In genomic region chr7:7121602-7121980, GRCm38 (mm10) we compare ENCODE assay signal across 8 mouse cellular contexts. TPM values are rescaled to one million over a fixed set of nuclear protein-coding genes. Genes with fewer than 3 reads are reported as not detected.
A peak's percentile ranks its signal among the peaks of the same experiment; 100 is the strongest.
DNase-seq lines count a peak whose midpoint lies in the region; ATAC-seq and TF ChIP-seq lines count a peak whose summit lies in the region.

No protein-coding gene starts in this region.

- H3K27ac ChIP-seq in gastrocnemius, adult 2 months = peak overlapping the region; percentile 86
- H3K27ac ChIP-seq in CH12.LX (ENCODE audit: insufficient read depth, low read depth) = no peak overlapping the region
- no peak overlapping the region for H3K27ac ChIP-seq in forebrain, embryonic 16.5 days (ENCODE audit: low read length)
- no peak overlapping the region for H3K27ac ChIP-seq in liver, embryonic 15.5 days (replicated peaks)

- dilution Hi-C loops in CH12.LX (cut with MboI; ENCODE audit: extremely low pct_ligation_motif_present, extremely low pct_unique_long_range_greater_than_20kb, low sequenced_read_pairs) = no loop called here

- DNase-seq in gastrocnemius, adult 2 months = no peak
- DNase-seq in gastrocnemius, postnatal 25 days = no peak
- DNase-seq in CH12.LX (ENCODE audit: extremely low read depth) = no peak
- no peak for DNase-seq in ovary, adult 18-20 months (ENCODE audit: low spot score)
- DNase-seq in frontal cortex, postnatal 25 days (ENCODE audit: low spot score in 2 of 2) = no peak
- no peak for DNase-seq in adrenal gland, adult 2 months

- peak overlapping the region; percentile 25; the same call in 1 of the 2 replicates for H3K9ac ChIP-seq in CH12.LX (ENCODE audit: insufficient read depth, low read depth)
- H3K9ac ChIP-seq in forebrain, embryonic 16.5 days (replicated peaks; ENCODE audit: low read depth, low read length) = no peak overlapping the region
- no peak overlapping the region for H3K9ac ChIP-seq in liver, embryonic 15.5 days

- peaks cover 41 to 50% of the 10 kb centered on the region in 2 experiments for H3K36me3 ChIP-seq in CH12.LX (replicated peaks in 1 of 2; ENCODE audit: control insufficient read depth in 1 of 2, insufficient read depth in 1 of 2, low read length in 1 of 2)
- peaks cover 8% of the 10 kb centered on the region; the same call in 1 of the 2 replicates for H3K36me3 ChIP-seq in forebrain, embryonic 16.5 days (ENCODE audit: control insufficient read depth, insufficient read depth)
- H3K36me3 ChIP-seq in liver, embryonic 15.5 days (replicated peaks) = peaks cover 21% of the 10 kb centered on the region; the same call in 1 of the 2 replicates

- TF ChIP-seq CTCF in gastrocnemius, adult 2 months (IDR thresholded peaks at IDR 0.05) = no peak
- TF ChIP-seq CTCF in CH12.LX (conservative IDR thresholded peaks at IDR 0.05 in 1 of 2, IDR thresholded peaks at IDR 0.05 in 1 of 2; ENCODE audit: low read depth in 2 of 2, low read length in 2 of 2) = no peak

- no peaks in the 10 kb centered on the region for H3K9me3 ChIP-seq in CH12.LX (replicated peaks; ENCODE audit: low read length)
- no peaks in the 10 kb centered on the region for H3K9me3 ChIP-seq in forebrain, embryonic 16.5 days (ENCODE audit: control insufficient read depth, low read length)
- H3K9me3 ChIP-seq in liver, embryonic 15.5 days (replicated peaks) = no peaks in the 10 kb centered on the region

- no peaks in the 10 kb centered on the region for H3K27me3 ChIP-seq in CH12.LX (replicated peaks)
- no peaks in the 10 kb centered on the region for H3K27me3 ChIP-seq in forebrain, embryonic 16.5 days (replicated peaks; ENCODE audit: control insufficient read depth, insufficient read depth, low read length)
- no peaks in the 10 kb centered on the region for H3K27me3 ChIP-seq in liver, embryonic 15.5 days

- ATAC-seq in forebrain, embryonic 16.5 days = no peak
- no peak for ATAC-seq in liver, embryonic 15.5 days (ENCODE audit: insufficient read depth)

- peak overlapping the region; percentile 99 for H3K4me2 ChIP-seq in CH12.LX (ENCODE audit: insufficient read depth, low read depth, poor library complexity, severe bottlenecking)
- peak overlapping the region; percentile 88 for H3K4me2 ChIP-seq in forebrain, embryonic 16.5 days (ENCODE audit: low read length)
- peak overlapping the region; percentile 71 for H3K4me2 ChIP-seq in liver, embryonic 15.5 days

- TF ChIP-seq RAD21 in CH12.LX (IDR thresholded peaks at IDR 0.05; ENCODE audit: low read depth, low read length) = no peak

- intact Hi-C loops in gastrocnemius, adult 2 months (cut with DNase I) = loop anchor here (5.0 to 10.0 kb wide), 3 partner anchors 51 to 427 kb away; partner anchors contain the start of genes Zfp418 and Zim1

- WGBS in forebrain, embryonic 16.5 days = 53% methylated on average over 6 of the region's 6 CpGs
- 42% methylated on average over 6 of the region's 6 CpGs for WGBS in liver, embryonic 15.5 days (ENCODE audit: insufficient replicate concordance)

- peak overlapping the region; percentile 80 for H3K4me3 ChIP-seq in gastrocnemius, adult 2 months
- peak overlapping the region; percentile 27 to 73 (median 60) for H3K4me3 ChIP-seq in CH12.LX (replicated peaks in 1 of 3; ENCODE audit: low read depth in 2 of 3, low read length in 2 of 3, poor library complexity in 1 of 3)
- peak overlapping the region; percentile 67 for H3K4me3 ChIP-seq in forebrain, embryonic 16.5 days (replicated peaks; ENCODE audit: low read length)
- peak overlapping the region; percentile 65 for H3K4me3 ChIP-seq in liver, embryonic 15.5 days (replicated peaks)

- peaks cover 0 to 24% of the 10 kb centered on the region in 2 experiments; a peak in 2 of 4 replicates for H3K4me1 ChIP-seq in CH12.LX (ENCODE audit: control insufficient read depth in 1 of 2, insufficient read depth in 2 of 2)
- peaks cover 16% of the 10 kb centered on the region for H3K4me1 ChIP-seq in forebrain, embryonic 16.5 days (replicated peaks; ENCODE audit: control insufficient read depth, insufficient read depth, low read length)
- H3K4me1 ChIP-seq in liver, embryonic 15.5 days (replicated peaks) = peaks cover 13% of the 10 kb centered on the region

- TF ChIP-seq POLR2A in CH12.LX (IDR thresholded peaks at IDR 0.05; ENCODE audit: low read depth, low read length) = no peak; the same call in 1 of the 2 replicates

- TF ChIP-seq EP300 in CH12.LX (IDR thresholded peaks at IDR 0.05; ENCODE audit: low read length) = no peak

- in situ Hi-C loops in CH12.LX (cut with MboI; ENCODE audit: low pct_ligation_motif_present, low pct_unique_long_range_greater_than_20kb, low sequenced_read_pairs) = no loop called here

- peaks cover 12% of the 10 kb centered on the region; the same call in 1 of the 2 replicates for H3K79me2 ChIP-seq in CH12.LX (replicated peaks; ENCODE audit: control insufficient read depth, extremely low read depth, insufficient read depth, poor library complexity, severe bottlenecking)

TF ChIP-seq in CH12.LX, 34 proteins besides CTCF, POLR2A, EP300 and RAD21:
- TF ChIP-seq POLR2AphosphoS2 (IDR thresholded peaks at IDR 0.05; ENCODE audit: low read depth, low read length) (no peak), ETS1 (conservative IDR thresholded peaks at IDR 0.05; ENCODE audit: low read depth, low read length) (no peak), NRF1 (IDR thresholded peaks at IDR 0.05; ENCODE audit: low read depth, low read length) (no peak)

RNA-seq across cellular contexts. Expression of gene Zfp954, which starts 0.3 kb away (rescaled TPM):
- total RNA-seq in gastrocnemius, adult 2 months (2021) = 1 to 10 TPM; 3.4 to 4.5 TPM
- 1 to 10 TPM; 2.7 TPM for total RNA-seq in gastrocnemius, postnatal 25 days (2021)
- total RNA-seq in CH12.LX (2012; rRNA removed) (18.1 and 19.7 TPM in 2 replicates), CH12.LX (2014; rRNA removed) (18.6 and 19.4 TPM in 2 replicates)
- polyA plus RNA-seq in CH12.LX (2012; ENCODE audit: insufficient read length, low read depth) = 7.5 and 7.6 TPM in 2 replicates
- polyA plus RNA-seq in forebrain, embryonic 16.5 days (2015; fragmentation: Nextera tagmentation; extraction: Ambion mirVana) = 30.2 and 30.5 TPM in 2 replicates
- polyA plus RNA-seq in liver, embryonic 15.5 days (2015; fragmentation: Nextera tagmentation; extraction: Ambion mirVana) = 3.5 and 4.7 TPM in 2 replicates
- 10 to 100 TPM; 10.1 to 19.7 TPM for total RNA-seq in adrenal gland, adult 2 months (2021)
- polyA plus RNA-seq in adrenal gland, adult 2 months (2012; rRNA removed) = 4.0 and 5.3 TPM in 2 replicates

RNA-seq across cellular contexts. Expression of gene Zfp773, which starts 15.0 kb away (rescaled TPM):
- 1 to 10 TPM in 1 of 2 experiments, under 1 TPM in 1; 0.77 to 1.1 TPM for total RNA-seq in gastrocnemius, adult 2 months (2021)
- total RNA-seq in gastrocnemius, postnatal 25 days (2021) = under 1 TPM; 0.35 to 0.77 TPM
- total RNA-seq in CH12.LX (2012; rRNA removed) (3.4 and 5.1 TPM in 2 replicates), CH12.LX (2014; rRNA removed) (4.3 and 4.4 TPM in 2 replicates)
- polyA plus RNA-seq in CH12.LX (2012; ENCODE audit: insufficient read length, low read depth) = 6.4 and 7.0 TPM in 2 replicates
- polyA plus RNA-seq in forebrain, embryonic 16.5 days (2015; fragmentation: Nextera tagmentation; extraction: Ambion mirVana) = 18.8 and 19.8 TPM in 2 replicates
- 0.20 and 0.35 TPM in 2 replicates for polyA plus RNA-seq in liver, embryonic 15.5 days (2015; fragmentation: Nextera tagmentation; extraction: Ambion mirVana)
- under 1 TPM; 0.52 to 0.66 TPM for total RNA-seq in adrenal gland, adult 2 months (2021)
- 0.03 and 0.08 TPM in 2 replicates for polyA plus RNA-seq in adrenal gland, adult 2 months (2012; rRNA removed)

RNA-seq across cellular contexts. Expression of gene Zfp418, which starts 49.5 kb away (rescaled TPM):
- 1 to 10 TPM; 1.6 to 2.8 TPM for total RNA-seq in gastrocnemius, adult 2 months (2021)
- 1 to 10 TPM; 1.2 to 1.6 TPM for total RNA-seq in gastrocnemius, postnatal 25 days (2021)
- total RNA-seq in CH12.LX (2012; rRNA removed) (1.8 and 2.2 TPM in 2 replicates), CH12.LX (2014; rRNA removed) (0.92 and 1.3 TPM in 2 replicates)
- 0.89 and 1.2 TPM in 2 replicates for polyA plus RNA-seq in CH12.LX (2012; ENCODE audit: insufficient read length, low read depth)
- polyA plus RNA-seq in forebrain, embryonic 16.5 days (2015; fragmentation: Nextera tagmentation; extraction: Ambion mirVana) = 3.5 and 4.0 TPM in 2 replicates
- polyA plus RNA-seq in liver, embryonic 15.5 days (2015; fragmentation: Nextera tagmentation; extraction: Ambion mirVana) = 0.36 and 0.47 TPM in 2 replicates
- 1 to 10 TPM; 2.3 to 3.1 TPM for total RNA-seq in adrenal gland, adult 2 months (2021)
- polyA plus RNA-seq in adrenal gland, adult 2 months (2012; rRNA removed) = 0.10 and 0.15 TPM in 2 replicates
